Mouse (Mus musculus): Measurements from ENCODE around the gene Lama1. TPM values are rescaled to one million over a fixed set of nuclear protein-coding genes. Genes with fewer than 3 reads are reported as not detected.
"Not testable (repeated sequence)": the region's sequence is repeated elsewhere in the genome, so short reads cannot be mapped to it uniquely, and the experiment has no call there.

The Lama1 gene
- polyA plus RNA-seq, 1 experiment from 2014 or later: 3.0 TPM

DNA sequence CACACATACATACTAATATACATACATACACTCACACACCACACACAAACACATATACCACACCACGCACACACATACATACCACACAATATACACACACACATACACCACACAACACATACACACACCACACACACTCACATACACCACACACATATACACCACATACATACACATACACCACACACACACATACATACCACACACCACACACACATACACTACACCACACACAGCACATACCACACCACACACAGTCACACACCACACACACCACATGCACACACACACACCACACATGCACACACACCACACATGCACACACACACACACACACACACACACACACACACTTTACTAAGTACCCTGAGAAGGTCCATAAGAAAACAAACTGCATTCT lies 25.5 kb downstream of the Lama1 start:
- Histone ChIP-seq H3K9ac (no peak overlapping the region), H3K27me3 (replicated peaks) (no peaks in the 10 kb centered on the region), H3K4me1 (replicated peaks) (0 out of 2 replicates have a peak, but pooled peaks cover 3% of the 10 kb centered on the region), H3K27ac (no peak overlapping the region), H3K4me3 (replicated peaks) (no peak overlapping the region), H3K9me3 (no peaks in the 10 kb centered on the region), H3K4me2 (replicated peaks) (no peak overlapping the region), H3K36me3 (no peaks in the 10 kb centered on the region)
- 97% methylated on average over 1 of the region's 1 CpGs for WGBS
- ATAC-seq: no peak

DNA sequence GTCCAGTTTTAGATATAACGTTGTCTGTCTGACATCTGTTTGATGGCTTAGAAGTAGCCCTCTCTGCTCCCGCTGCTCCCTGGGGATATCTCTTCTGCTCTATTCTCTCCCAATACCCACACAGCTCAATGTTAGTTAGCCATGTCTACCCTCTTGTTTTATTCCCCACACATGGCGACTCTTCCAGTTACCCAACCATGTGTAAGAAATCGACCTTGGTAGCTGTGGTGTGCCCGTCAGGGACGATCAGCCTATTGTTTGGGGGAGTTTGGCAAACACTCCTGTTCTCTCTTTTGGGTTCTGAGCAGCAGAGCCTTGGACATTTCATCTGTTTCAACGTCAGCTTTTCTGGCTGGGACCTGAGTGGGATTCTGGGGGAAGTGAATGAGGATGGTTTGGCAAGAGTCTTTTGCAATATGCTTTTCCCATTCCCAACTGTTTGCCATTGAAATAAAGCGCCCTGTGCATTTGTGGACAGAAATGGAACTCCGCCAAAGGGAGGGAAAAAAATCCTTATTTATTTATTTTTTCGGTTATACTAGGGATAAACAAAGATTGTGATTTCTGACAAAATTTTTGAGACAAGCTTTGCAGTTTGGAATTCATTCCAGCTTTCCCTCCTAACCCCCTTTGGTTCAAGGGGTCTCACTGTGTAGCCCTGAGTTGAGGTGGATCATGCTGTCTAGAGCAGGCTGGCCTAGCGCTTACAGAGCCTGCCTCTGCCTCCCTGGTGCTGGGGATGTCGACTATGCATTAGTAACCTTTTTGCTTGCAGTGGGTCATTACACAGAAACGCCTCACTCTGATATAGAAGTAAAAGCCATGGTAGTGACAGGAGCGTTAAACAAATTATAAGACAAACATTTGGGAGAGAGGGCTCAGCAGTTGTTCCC lies 26.4 kb downstream of the Lama1 start:
- H3K27me3 ChIP-seq (replicated peaks): no peaks in the 10 kb centered on the region
- 62% methylated on average over 14 of the region's 14 CpGs for WGBS
- no peaks in the 10 kb centered on the region for H3K9me3 ChIP-seq
- no peak overlapping the region for H3K4me3 ChIP-seq (replicated peaks)
- no peak overlapping the region for H3K9ac ChIP-seq
- H3K4me1 ChIP-seq (replicated peaks): 0 out of 2 replicates have a peak, but pooled peaks cover 3% of the 10 kb centered on the region
- H3K36me3 ChIP-seq: no peaks in the 10 kb centered on the region
- no peak overlapping the region for H3K4me2 ChIP-seq (replicated peaks)
- H3K27ac ChIP-seq: no peak overlapping the region
- ATAC-seq: no peak

DNA sequence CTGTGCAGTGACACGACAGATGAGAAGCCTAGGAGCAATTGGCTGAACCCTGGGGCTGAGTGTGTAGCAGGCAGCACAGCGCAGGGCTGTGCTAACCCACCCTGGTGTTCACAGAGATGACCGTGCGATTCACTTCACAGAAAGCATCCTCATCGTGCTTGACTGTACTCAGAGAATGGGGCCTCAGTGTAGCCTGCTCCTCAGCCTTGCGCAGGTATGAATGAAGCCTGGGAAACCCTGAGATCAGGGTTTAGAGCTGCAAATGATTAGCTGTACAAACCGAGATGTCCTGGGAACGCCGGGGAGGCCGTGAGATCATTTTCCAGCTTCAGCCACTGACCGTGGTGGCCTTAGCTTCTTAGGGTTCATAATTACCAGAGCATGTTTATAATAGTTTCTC lies 29.5 kb downstream of the Lama1 start:
- Histone ChIP-seq H3K4me1 (replicated peaks) (peaks cover 16% of the 10 kb centered on the region), H3K9me3 (no peaks in the 10 kb centered on the region), H3K36me3 (no peaks in the 10 kb centered on the region), H3K4me3 (replicated peaks) (no peak overlapping the region), H3K4me2 (replicated peaks) (no peak overlapping the region), H3K9ac (no peak overlapping the region), H3K27me3 (replicated peaks) (no peaks in the 10 kb centered on the region), H3K27ac (no peak overlapping the region)
- no peak for ATAC-seq
- 80% methylated on average over 11 of the region's 11 CpGs for WGBS

DNA sequence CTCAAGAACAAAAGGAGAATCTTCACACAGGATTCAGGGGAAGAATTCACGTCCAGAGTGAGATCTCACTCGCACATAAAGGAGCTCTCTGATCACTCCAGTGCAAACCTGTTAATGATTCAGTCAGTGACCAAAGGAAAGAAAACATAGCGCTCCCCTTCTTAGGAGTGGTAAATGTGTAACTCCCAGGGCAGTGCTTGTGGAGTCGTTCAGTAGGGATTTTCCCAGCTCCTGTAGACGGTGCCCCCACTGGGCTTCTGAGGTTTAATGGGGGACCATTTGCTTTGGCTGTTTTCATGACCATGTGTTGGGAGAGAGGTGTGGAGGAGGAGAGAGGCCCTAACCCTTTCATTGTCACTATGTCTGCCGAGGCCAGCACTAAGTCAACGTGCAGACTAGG lies 31.7 kb downstream of the Lama1 start:
- Histone ChIP-seq H3K4me1 (replicated peaks) (peaks cover 19% of the 10 kb centered on the region), H3K4me2 (replicated peaks) (no peak overlapping the region), H3K9me3 (no peaks in the 10 kb centered on the region), H3K9ac (no peak overlapping the region), H3K4me3 (replicated peaks) (no peak overlapping the region), H3K36me3 (no peaks in the 10 kb centered on the region), H3K27me3 (replicated peaks) (no peaks in the 10 kb centered on the region), H3K27ac (no peak overlapping the region)
- peak; percentile 46 for ATAC-seq
- 42% methylated on average over 7 of the region's 7 CpGs for WGBS

DNA sequence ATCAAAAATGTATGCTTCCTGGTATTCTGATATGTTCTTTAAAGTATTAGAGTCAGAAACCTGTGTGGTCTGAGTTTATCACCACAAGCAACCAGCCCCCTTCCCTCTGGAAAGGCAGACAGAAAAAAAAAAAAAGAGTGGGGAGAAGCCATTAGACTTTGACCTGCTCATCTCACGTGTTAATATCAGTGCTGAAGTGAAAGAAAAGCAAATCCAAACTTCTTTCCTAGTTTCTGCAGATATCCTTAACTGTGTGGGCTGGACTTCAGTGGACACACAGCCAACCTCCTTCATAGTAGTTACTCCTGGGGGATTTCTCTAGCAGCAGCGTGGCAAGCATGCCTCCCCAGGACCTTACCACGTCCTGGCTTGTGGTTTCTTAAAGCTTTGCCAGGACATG lies 34.0 kb downstream of the Lama1 start:
- ATAC-seq: peak; percentile 9; the same call in 1 of the 2 replicates
- WGBS: 26% methylated on average over 3 of the region's 3 CpGs

DNA sequence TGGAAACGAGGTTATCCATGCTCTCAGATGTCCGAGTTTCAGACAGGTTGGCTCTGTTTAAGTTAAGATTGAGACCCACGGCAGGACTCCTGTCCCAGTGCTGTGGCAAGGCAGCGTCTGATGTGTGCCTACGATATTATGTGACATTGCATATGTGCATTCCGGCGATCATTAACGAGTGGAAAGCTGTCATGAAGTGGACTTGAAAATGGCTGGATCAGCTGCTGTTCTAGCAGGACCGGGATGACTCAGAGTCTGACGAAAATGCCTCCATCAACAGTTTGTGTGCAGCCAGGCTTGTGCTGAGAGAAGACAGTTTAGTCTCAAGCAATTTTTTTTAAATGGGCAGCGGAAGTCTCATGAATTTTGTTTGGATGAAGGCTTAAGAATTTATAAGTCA lies 34.9 kb downstream of the Lama1 start:
- Histone ChIP-seq H3K4me3 (replicated peaks) (no peak overlapping the region), H3K4me2 (replicated peaks) (no peak overlapping the region), H3K27me3 (replicated peaks) (no peaks in the 10 kb centered on the region), H3K9me3 (no peaks in the 10 kb centered on the region), H3K9ac (no peak overlapping the region), H3K36me3 (no peaks in the 10 kb centered on the region), H3K27ac (no peak overlapping the region), H3K4me1 (replicated peaks) (peaks cover 17% of the 10 kb centered on the region)
- no peak for ATAC-seq
- 59% methylated on average over 11 of the region's 11 CpGs for WGBS

More for the DNA sequence above, 34.0 kb downstream of the Lama1 start:
- Histone ChIP-seq H3K27ac (no peak overlapping the region), H3K9me3 (no peaks in the 10 kb centered on the region), H3K9ac (no peak overlapping the region), H3K4me1 (replicated peaks) (peaks cover 17% of the 10 kb centered on the region), H3K27me3 (replicated peaks) (no peaks in the 10 kb centered on the region), H3K36me3 (no peaks in the 10 kb centered on the region), H3K4me2 (replicated peaks) (peak overlapping the region; percentile 26; the same call in 1 of the 2 replicates), H3K4me3 (replicated peaks) (no peak overlapping the region)

DNA sequence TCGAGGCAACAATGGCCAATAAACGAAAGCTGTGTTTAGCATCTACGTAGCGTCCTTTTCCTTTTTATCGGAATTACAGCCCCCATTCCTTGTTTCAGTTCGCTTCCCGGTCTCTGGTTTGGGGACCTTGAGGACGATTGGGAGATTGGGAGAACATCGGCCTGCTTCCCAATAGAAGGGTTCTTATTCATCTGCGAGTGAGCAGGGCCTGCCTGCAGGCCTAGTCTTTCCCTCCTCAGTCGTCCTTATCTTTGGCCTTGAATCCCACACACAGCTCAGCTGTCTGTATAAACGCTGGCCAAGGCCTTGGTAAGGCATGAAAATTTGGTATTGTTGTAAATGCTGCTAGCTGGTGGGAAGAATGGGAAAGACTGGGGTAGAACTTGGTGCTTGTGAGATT lies 36.5 kb downstream of the Lama1 start:
- Histone ChIP-seq H3K4me3 (replicated peaks) (no peak overlapping the region), H3K27ac (no peak overlapping the region), H3K4me2 (replicated peaks) (no peak overlapping the region), H3K36me3 (no peaks in the 10 kb centered on the region), H3K9ac (no peak overlapping the region), H3K4me1 (replicated peaks) (peaks cover 17% of the 10 kb centered on the region), H3K27me3 (replicated peaks) (no peaks in the 10 kb centered on the region), H3K9me3 (no peaks in the 10 kb centered on the region)
- 71% methylated on average over 12 of the region's 12 CpGs for WGBS
- ATAC-seq: no peak

DNA sequence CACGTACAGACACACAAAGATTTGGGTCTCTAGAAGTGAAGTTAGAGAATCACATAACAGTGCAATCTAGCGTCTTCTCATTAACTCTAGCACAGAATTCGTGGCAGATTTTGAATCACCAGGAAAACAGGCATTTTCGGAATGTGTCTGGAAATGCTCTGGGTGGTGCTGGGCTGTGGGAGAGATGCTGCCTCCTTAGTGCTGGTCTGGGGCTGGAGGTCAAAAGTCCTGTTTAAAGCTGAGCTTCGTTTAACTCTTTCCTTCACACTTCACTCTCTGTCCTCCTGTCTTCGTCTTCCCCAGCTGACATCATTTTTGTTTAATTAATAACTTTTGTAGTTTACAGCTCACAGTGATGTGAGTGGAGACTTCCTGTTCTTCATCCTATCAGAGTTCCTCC lies 38.7 kb downstream of the Lama1 start:
- peaks cover 10% of the 10 kb centered on the region for H3K4me1 ChIP-seq (replicated peaks)
- H3K36me3 ChIP-seq: no peaks in the 10 kb centered on the region
- H3K9ac ChIP-seq: no peak overlapping the region
- no peak overlapping the region for H3K27ac ChIP-seq
- WGBS: 29% methylated on average over 6 of the region's 6 CpGs
- H3K27me3 ChIP-seq (replicated peaks): no peaks in the 10 kb centered on the region
- peak; percentile 29; the same call in 1 of the 2 replicates for ATAC-seq
- no peak overlapping the region for H3K4me2 ChIP-seq (replicated peaks)
- H3K9me3 ChIP-seq: no peaks in the 10 kb centered on the region
- H3K4me3 ChIP-seq (replicated peaks): no peak overlapping the region

DNA sequence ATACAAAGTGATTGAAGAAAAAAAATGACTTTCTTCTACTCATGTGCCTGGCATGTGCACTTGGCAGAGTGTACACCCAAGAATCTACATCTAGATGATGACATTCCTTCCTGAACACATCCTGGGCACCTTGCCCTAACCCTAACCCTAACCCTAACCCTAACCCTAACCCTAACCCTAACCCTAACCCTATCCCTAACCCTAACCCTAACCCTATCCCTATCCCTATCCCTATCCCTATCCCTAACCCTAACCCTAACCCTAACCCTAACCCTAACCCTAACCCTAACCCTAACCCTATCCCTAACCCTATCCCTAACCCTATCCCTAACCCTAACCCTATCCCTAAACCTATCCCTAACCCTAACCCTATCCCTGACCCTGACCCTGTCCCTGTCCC lies 44.2 kb downstream of the Lama1 start:
- not testable (repeated sequence) for H3K4me2 ChIP-seq (replicated peaks); ATAC-seq; H3K9me3 ChIP-seq; H3K27me3 ChIP-seq (replicated peaks); H3K27ac ChIP-seq; H3K9ac ChIP-seq; H3K36me3 ChIP-seq; H3K4me3 ChIP-seq (replicated peaks); H3K4me1 ChIP-seq (replicated peaks)

DNA sequence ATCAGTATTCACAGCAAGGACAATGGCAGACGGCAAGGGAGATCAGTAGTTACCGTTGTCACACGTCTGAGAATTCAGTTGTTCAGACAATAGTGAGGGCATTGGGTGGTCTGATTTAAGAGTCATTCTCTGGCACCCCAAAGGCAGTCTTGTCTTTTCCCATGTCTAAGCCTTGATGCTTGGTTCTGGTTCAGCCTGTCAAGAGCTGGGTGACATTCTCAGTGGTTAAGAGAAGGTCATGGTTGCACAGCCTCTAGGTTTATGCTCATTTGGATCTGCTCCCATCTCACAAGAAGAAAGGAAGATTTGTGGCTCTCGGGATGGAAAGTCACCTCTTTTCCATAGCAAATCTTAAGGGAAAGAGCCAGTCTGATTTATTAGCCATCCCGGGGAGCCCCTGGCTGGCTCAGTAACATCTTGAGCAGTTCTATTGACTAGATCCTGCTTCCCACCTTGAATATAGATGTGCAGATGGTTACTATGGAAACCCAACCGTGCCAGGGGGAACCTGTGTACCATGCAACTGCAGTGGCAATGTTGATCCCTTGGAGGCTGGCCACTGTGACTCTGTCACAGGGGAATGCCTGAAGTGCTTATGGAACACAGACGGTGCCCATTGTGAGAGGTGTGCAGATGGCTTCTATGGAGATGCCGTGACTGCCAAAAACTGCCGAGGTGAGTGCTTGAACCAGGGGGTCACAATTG lies 67.3 kb downstream of the Lama1 start:
- no peak for ATAC-seq
- Histone ChIP-seq H3K4me2 (replicated peaks) (no peak overlapping the region), H3K4me1 (replicated peaks) (0 out of 2 replicates have a peak, but pooled peaks cover 4% of the 10 kb centered on the region), H3K9me3 (no peaks in the 10 kb centered on the region), H3K27me3 (replicated peaks) (no peaks in the 10 kb centered on the region), H3K9ac (no peak overlapping the region), H3K4me3 (replicated peaks) (no peak overlapping the region), H3K27ac (no peak overlapping the region), H3K36me3 (no peaks in the 10 kb centered on the region)
- WGBS: 87% methylated on average over 9 of the region's 9 CpGs

DNA sequence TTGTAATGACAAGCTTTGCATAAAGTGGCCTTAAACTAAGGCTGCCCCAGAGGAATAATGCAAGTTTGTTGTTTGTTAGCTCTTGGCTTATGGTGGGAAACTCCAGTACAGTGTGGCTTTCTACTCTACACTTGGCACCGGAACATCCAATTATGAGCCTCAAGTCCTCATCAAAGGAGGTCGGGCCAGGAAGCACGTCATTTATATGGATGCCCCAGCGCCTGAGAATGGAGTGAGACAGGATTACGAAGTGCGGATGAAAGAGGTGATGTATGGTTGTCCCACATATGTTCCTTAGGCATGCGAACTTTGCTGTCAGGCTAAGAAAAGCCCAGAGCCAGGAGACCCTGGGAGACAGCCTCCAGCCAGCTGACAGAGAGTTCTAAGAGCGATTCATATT lies 76.5 kb downstream of the Lama1 start:
- H3K9me3 ChIP-seq: no peaks in the 10 kb centered on the region
- H3K36me3 ChIP-seq: no peaks in the 10 kb centered on the region
- H3K4me3 ChIP-seq (replicated peaks): no peak overlapping the region
- no peak for ATAC-seq
- no peak overlapping the region for H3K4me2 ChIP-seq (replicated peaks)
- no peaks in the 10 kb centered on the region for H3K4me1 ChIP-seq (replicated peaks)
- WGBS: 80% methylated on average over 8 of the region's 8 CpGs
- no peak overlapping the region for H3K9ac ChIP-seq
- H3K27ac ChIP-seq: no peak overlapping the region
- H3K27me3 ChIP-seq (replicated peaks): no peaks in the 10 kb centered on the region

DNA sequence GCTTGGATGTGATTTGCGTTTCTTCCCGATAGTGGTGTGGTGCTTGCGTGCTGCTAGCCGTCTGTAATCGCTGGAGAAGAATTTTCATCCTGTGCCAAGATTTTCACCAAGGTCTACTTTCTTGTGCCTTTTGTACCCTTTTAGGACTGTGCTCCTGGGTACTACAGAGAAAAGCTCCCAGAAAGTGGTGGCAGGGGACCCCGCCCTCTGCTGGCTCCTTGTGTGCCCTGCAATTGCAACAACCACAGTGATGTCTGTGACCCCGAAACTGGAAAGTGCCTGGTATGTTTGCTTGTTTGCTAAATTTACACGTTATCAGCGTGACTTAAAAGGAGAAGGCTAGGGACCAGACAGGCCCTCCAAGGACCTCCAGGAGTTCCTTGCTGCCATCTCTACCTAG lies 79.7 kb downstream of the Lama1 start:
- Histone ChIP-seq H3K27ac (no peak overlapping the region), H3K27me3 (replicated peaks) (no peaks in the 10 kb centered on the region), H3K36me3 (no peaks in the 10 kb centered on the region), H3K4me3 (replicated peaks) (no peak overlapping the region), H3K9me3 (no peaks in the 10 kb centered on the region), H3K4me1 (replicated peaks) (no peaks in the 10 kb centered on the region), H3K4me2 (replicated peaks) (no peak overlapping the region), H3K9ac (no peak overlapping the region)
- no peak; the same call in 1 of the 2 replicates for ATAC-seq
- 67% methylated on average over 9 of the region's 9 CpGs for WGBS

All from intestine, embryonic 15.5 days (tissue).